Comparison of ENCODE assay signal across 11 mouse cellular contexts in genomic region chr15:90346757-90347156, GRCm38 (mm10).
DNase-seq lines count a peak whose midpoint lies in the region; ATAC-seq and TF ChIP-seq lines count a peak whose summit lies in the region.
"Had no signal": no experiment of that assay in that cellular context is flagged by ENCODE, and none has a peak within 500 bp of the region (broad histone marks: within the 10 kb centered on the region; RNA-seq: fewer than 3 reads in every experiment).

No protein-coding gene starts in this region.

- H3K9me3 ChIP-seq in heart, embryonic 12.5 days (replicated peaks) = 0 out of 2 replicates have a peak, but pooled peaks cover 2% of the 10 kb centered on the region
- H3K9me3 ChIP-seq in midbrain, embryonic 10.5 days (replicated peaks) = peaks cover 11% of the 10 kb centered on the region; the same call in 1 of the 2 replicates
- H3K9me3 ChIP-seq in midbrain, embryonic 15.5 days = no peaks in the 10 kb centered on the region
- H3K9me3 ChIP-seq in kidney, postnatal 0 days (replicated peaks; ENCODE audit: low read length) = no peaks in the 10 kb centered on the region; the same call in 1 of the 2 replicates
- H3K9me3 ChIP-seq in stomach, embryonic 15.5 days = no peaks in the 10 kb centered on the region

- no peak for DNase-seq in heart, postnatal 36 days
- no peak for DNase-seq in midbrain, embryonic 10.5 days (ENCODE audit: low spot score)
- peak; percentile 48 for DNase-seq in kidney, postnatal 0 days (ENCODE audit: low spot score)
- DNase-seq in lung, postnatal 25 days (ENCODE audit: low spot score) = no peak
- DNase-seq in adrenal gland, postnatal 25 days = no peak
- DNase-seq: gastrocnemius, adult 2 months; lung, embryonic 14.5 days had no signal

- peak overlapping the region; percentile 45 for H3K4me2 ChIP-seq in heart, embryonic 12.5 days
- H3K4me2 ChIP-seq in midbrain, embryonic 15.5 days = no peak overlapping the region
- no peak overlapping the region for H3K4me2 ChIP-seq in kidney, postnatal 0 days (ENCODE audit: low read length)
- 0 out of 2 replicates have a peak overlapping the region, but pooled peaks have one; percentile 8 for H3K4me2 ChIP-seq in stomach, embryonic 15.5 days
- H3K4me2 ChIP-seq: lung, embryonic 14.5 days had no signal

- H3K27me3 ChIP-seq in heart, embryonic 12.5 days (replicated peaks) = no peaks in the 10 kb centered on the region
- H3K27me3 ChIP-seq in midbrain, embryonic 10.5 days (ENCODE audit: low read depth, poor library complexity, severe bottlenecking) = no peaks in the 10 kb centered on the region
- H3K27me3 ChIP-seq in midbrain, embryonic 15.5 days (replicated peaks) = no peaks in the 10 kb centered on the region
- no peaks in the 10 kb centered on the region for H3K27me3 ChIP-seq in kidney, postnatal 0 days (ENCODE audit: insufficient read depth, low read length)
- H3K27me3 ChIP-seq in stomach, embryonic 15.5 days (replicated peaks) = no peaks in the 10 kb centered on the region
- H3K27me3 ChIP-seq: Patski had no signal

- 65% methylated on average over 9 of the region's 9 CpGs for WGBS in heart, embryonic 12.5 days
- WGBS in midbrain, embryonic 10.5 days = 81% methylated on average over 9 of the region's 9 CpGs
- 57% methylated on average over 9 of the region's 9 CpGs for WGBS in midbrain, embryonic 15.5 days
- WGBS in kidney, postnatal 0 days = 59% methylated on average over 9 of the region's 9 CpGs
- 53% methylated on average over 9 of the region's 9 CpGs for WGBS in stomach, embryonic 15.5 days

- H3K36me3 ChIP-seq in heart, embryonic 12.5 days = no peaks in the 10 kb centered on the region
- no peaks in the 10 kb centered on the region for H3K36me3 ChIP-seq in midbrain, embryonic 10.5 days
- H3K36me3 ChIP-seq in midbrain, embryonic 15.5 days (replicated peaks) = no peaks in the 10 kb centered on the region
- H3K36me3 ChIP-seq in kidney, postnatal 0 days (ENCODE audit: insufficient read depth, low read length) = no peaks in the 10 kb centered on the region
- H3K36me3 ChIP-seq in stomach, embryonic 15.5 days = no peaks in the 10 kb centered on the region

- intact Hi-C loops in heart, postnatal 36 days (cut with DNase I) = no loop called here

- no peak overlapping the region for H3K9ac ChIP-seq in heart, embryonic 12.5 days
- no peak overlapping the region for H3K9ac ChIP-seq in midbrain, embryonic 15.5 days
- no peak overlapping the region for H3K9ac ChIP-seq in kidney, postnatal 0 days (ENCODE audit: low read depth, low read length)
- no peak overlapping the region for H3K9ac ChIP-seq in stomach, embryonic 15.5 days
- H3K9ac ChIP-seq: lung, embryonic 14.5 days had no signal

- H3K4me3 ChIP-seq in heart, embryonic 12.5 days = no peak overlapping the region
- H3K4me3 ChIP-seq in midbrain, embryonic 10.5 days = no peak overlapping the region
- H3K4me3 ChIP-seq in midbrain, embryonic 15.5 days = no peak overlapping the region
- H3K4me3 ChIP-seq in kidney, postnatal 0 days (replicated peaks; ENCODE audit: low read depth, low read length) = no peak overlapping the region
- H3K4me3 ChIP-seq in stomach, embryonic 15.5 days (replicated peaks) = no peak overlapping the region
- H3K4me3 ChIP-seq: gastrocnemius, adult 2 months had no signal

- peaks cover 6% of the 10 kb centered on the region; the same call in 1 of the 2 replicates for H3K4me1 ChIP-seq in heart, embryonic 12.5 days (replicated peaks)
- H3K4me1 ChIP-seq in midbrain, embryonic 10.5 days = peaks cover 22% of the 10 kb centered on the region
- peaks cover 17% of the 10 kb centered on the region for H3K4me1 ChIP-seq in midbrain, embryonic 15.5 days
- 0 out of 2 replicates have a peak, but pooled peaks cover 3% of the 10 kb centered on the region for H3K4me1 ChIP-seq in kidney, postnatal 0 days (replicated peaks; ENCODE audit: insufficient read depth, low read length)
- no peaks in the 10 kb centered on the region for H3K4me1 ChIP-seq in stomach, embryonic 15.5 days

- ATAC-seq in heart, embryonic 12.5 days (ENCODE audit: insufficient number of reproducible peaks, low FRiP score) = no peak
- no peak for ATAC-seq in midbrain, embryonic 15.5 days (replicated peaks)
- peak; percentile 72 for ATAC-seq in kidney, postnatal 0 days (replicated peaks; ENCODE audit: low FRiP score, low read depth)
- peak; percentile 63; the same call in 1 of the 2 replicates for ATAC-seq in stomach, embryonic 15.5 days (ENCODE audit: insufficient read depth, low FRiP score, low read depth)
- ATAC-seq: Patski had no signal

- no peak overlapping the region for H3K27ac ChIP-seq in heart, embryonic 12.5 days (ENCODE audit: poor library complexity, severe bottlenecking)
- H3K27ac ChIP-seq in midbrain, embryonic 10.5 days (replicated peaks) = peak overlapping the region; percentile 61
- H3K27ac ChIP-seq in midbrain, embryonic 15.5 days = no peak overlapping the region
- peak overlapping the region; percentile 60 for H3K27ac ChIP-seq in kidney, postnatal 0 days
- H3K27ac ChIP-seq in stomach, embryonic 15.5 days = peak overlapping the region; percentile 48; the same call in 1 of the 2 replicates
- H3K27ac ChIP-seq: gastrocnemius, adult 2 months had no signal

- TF ChIP-seq CTCF in kidney, postnatal 0 days (IDR thresholded peaks at IDR 0.05; ENCODE audit: low read depth) = no peak

Comparison
In these comparisons a context has a peak if more than half of its experiments do, and no peak if none do; other contexts are left out.
1. H3K27ac ChIP-seq: peak in midbrain, embryonic 10.5 days (single experiment), kidney, postnatal 0 days (single experiment) and stomach, embryonic 15.5 days (single experiment); none in heart, embryonic 12.5 days (single experiment) and midbrain, embryonic 15.5 days (single experiment).
2. ATAC-seq: peak in kidney, postnatal 0 days (single experiment) and stomach, embryonic 15.5 days (single experiment); none in heart, embryonic 12.5 days (single experiment) and midbrain, embryonic 15.5 days (single experiment).
3. H3K4me2 ChIP-seq: peak in heart, embryonic 12.5 days (single experiment) and stomach, embryonic 15.5 days (single experiment); none in midbrain, embryonic 15.5 days (single experiment) and kidney, postnatal 0 days (single experiment).